Mouse (Mus musculus) hindbrain, embryonic 14.5 days (tissue): Measurements from ENCODE around the gene Ipo13. TPM values are rescaled to one million over a fixed set of nuclear protein-coding genes. Genes with fewer than 3 reads are reported as not detected.

ENCODE experiments used
- ATAC-seq: fragments of 200-750 bp; cut with Nextera tagmentation; 2 replicates; pipeline ENCODE4 v1.8.0; 2017; ENCODE audit warnings: moderate number of reproducible peaks, mild to moderate bottlenecking, moderate TSS enrichment, moderate library complexity; ENCODE audit not compliant: low FRiP score
- DNase-seq: peaks from one replicate; pipeline ENCODE4 v3.0.0-alpha.2; 2015; ENCODE audit warnings: low spot score
- H3K27ac ChIP-seq: fragments of 300-500 bp; sonication (generic); 2 replicates; pipeline ENCODE4 v1.5.1; 2014; ENCODE audit warnings: mild to moderate bottlenecking, moderate library complexity
- H3K27me3 ChIP-seq: fragments of 300-500 bp; sonication (generic); 2 replicates; pipeline ENCODE4 v1.6.1; 2014; ENCODE audit warnings: mild to moderate bottlenecking, low read length, mixed read lengths; ENCODE audit not compliant: control insufficient read depth, insufficient read depth
- H3K36me3 ChIP-seq: fragments of 300-500 bp; sonication (generic); replicated peaks from 2 replicates; pipeline ENCODE4 v1.6.1; 2014; ENCODE audit not compliant: control insufficient read depth, insufficient read depth
- H3K4me1 ChIP-seq: fragments of 300-500 bp; sonication (generic); replicated peaks from 2 replicates; pipeline ENCODE4 v1.6.1; 2014; ENCODE audit warnings: antibody characterized with exemption, low read length, mixed read lengths; ENCODE audit not compliant: control insufficient read depth, insufficient read depth
- H3K4me2 ChIP-seq: fragments of 300-500 bp; sonication (generic); replicated peaks from 2 replicates; pipeline ENCODE4 v1.6.1; 2014; ENCODE audit warnings: mild to moderate bottlenecking, moderate library complexity
- H3K4me3 ChIP-seq: fragments of 300-500 bp; sonication (generic); replicated peaks from 2 replicates; pipeline ENCODE4 v1.5.1; 2014; ENCODE audit warnings: mild to moderate bottlenecking, low read length
- H3K9ac ChIP-seq: fragments of 300-500 bp; sonication (generic); 2 replicates; pipeline ENCODE4 v1.6.1; 2014
- H3K9me3 ChIP-seq: fragments of 300-500 bp; sonication (generic); 2 replicates; pipeline ENCODE4 v1.6.1; 2016; ENCODE audit warnings: low read length; ENCODE audit not compliant: control insufficient read depth
- WGBS: fragments of 180-500 bp; shearing (Covaris S2); extraction: QIAGEN DNeasy Blood & Tissue Kit; methylation state at CpG from one replicate; pipeline ENCODE4 v1.1.7; 2014; 5-methylcytosine and 5-hydroxymethylcytosine counted together
- polyA plus RNA-seq: library from polyadenylated mRNA; unstranded; fragments of >200 nt; fragmentation: Nextera tagmentation; extraction: Ambion mirVana; gene quantifications from 2 replicates; pipeline ENCODE4 v1.2.1, GENCODE M21; 2014

Ipo13 gene
- 55.1 and 56.5 TPM in 2 replicates for polyA plus RNA-seq

DNA sequence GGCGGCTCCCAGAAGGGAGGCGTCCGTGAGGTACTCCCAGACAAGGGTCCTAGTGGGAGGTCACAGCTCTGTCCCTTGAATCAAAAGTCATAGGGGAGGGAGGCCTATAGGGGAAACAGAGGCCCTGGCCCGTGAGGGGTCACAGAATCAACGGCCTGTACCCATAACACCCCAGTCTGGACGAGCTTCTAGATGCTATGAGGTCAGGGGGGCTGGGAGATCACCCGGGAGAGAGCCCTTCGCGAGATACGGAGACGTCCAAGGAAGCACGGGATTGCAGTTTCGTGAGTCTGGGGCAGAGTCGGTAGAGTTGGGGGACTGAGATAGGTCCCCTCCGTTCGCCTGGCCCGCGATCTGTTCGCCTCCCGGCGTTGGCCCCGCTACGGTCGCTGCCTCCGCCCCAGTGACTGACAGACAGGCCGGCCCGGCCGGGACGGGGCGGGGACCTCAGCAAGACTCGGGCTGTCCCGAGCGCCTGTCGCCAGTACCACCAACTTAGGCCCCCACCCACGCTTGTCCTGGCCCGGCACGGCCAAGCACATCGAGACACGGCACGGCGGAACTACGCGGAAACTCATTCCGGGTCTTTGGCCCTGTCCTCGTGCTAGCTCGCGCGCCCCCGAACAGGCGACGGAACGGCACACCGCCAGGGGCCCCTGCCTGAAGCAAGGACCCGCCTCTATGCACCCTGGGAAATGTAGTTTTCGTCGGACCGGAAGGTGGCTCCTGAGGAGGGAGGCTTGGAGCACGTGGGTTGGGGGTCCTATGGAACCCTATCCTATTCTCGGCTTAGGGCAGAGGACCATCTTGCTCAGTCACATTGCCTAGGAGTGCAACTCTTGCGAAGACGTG lies at the start of gene Ipo13:
Gene Ipo13 (minus strand): TSS at position 409 of the 852 bp plus-strand sequence.
- Histone ChIP-seq H3K9me3 (no peaks in the 10 kb centered on the region), H3K4me1 (peaks cover 39% of the 10 kb centered on the region), H3K4me2 (peak within 1 kb of the TSS; percentile 98), H3K4me3 (peak within 1 kb of the TSS; percentile 83), H3K27ac (peak within 1 kb of the TSS; percentile 81), H3K27me3 (no peaks in the 10 kb centered on the region), H3K9ac (peak within 1 kb of the TSS; percentile 75), H3K36me3 (peaks cover 22% of the 10 kb centered on the region)
- WGBS, result under 1% methylated on average over 61 of the region's 61 CpGs
- DNase-seq (peak; percentile 94), ATAC-seq (peak; percentile 95)

DNA sequence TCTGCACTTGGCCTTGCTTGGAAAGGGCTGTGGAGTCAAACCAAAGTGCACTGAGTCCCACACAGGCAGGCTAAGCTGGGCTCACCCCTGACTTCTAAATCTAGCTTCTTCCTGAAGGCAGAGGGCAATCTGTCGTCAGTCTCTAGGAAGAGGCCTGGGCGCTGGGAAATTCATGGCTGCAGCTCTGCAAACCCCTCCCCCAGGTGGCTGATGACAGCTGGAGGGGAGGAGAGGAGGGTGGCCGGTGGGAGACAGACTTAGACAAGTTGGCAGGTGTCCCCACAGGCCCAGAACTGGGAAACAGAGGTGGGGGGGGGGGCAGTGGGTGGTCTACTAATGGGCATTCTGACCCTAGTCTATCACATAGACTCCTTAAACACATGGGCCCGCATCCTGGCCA lies 42.7 kb upstream of the Ipo13 start:
- H3K27me3 ChIP-seq, result no peaks in the 10 kb centered on the region
- ATAC-seq (no peak), DNase-seq (no peak)
- WGBS, result 53% methylated on average over 4 of the region's 4 CpGs
- H3K9me3 ChIP-seq, result no peaks in the 10 kb centered on the region
- H3K9ac ChIP-seq, result no peak overlapping the region
- H3K4me2 ChIP-seq, result no peak overlapping the region
- H3K4me3 ChIP-seq, result no peak overlapping the region
- peaks cover 12% of the 10 kb centered on the region for H3K36me3 ChIP-seq
- H3K4me1 ChIP-seq, result no peaks in the 10 kb centered on the region
- no peak overlapping the region for H3K27ac ChIP-seq

DNA sequence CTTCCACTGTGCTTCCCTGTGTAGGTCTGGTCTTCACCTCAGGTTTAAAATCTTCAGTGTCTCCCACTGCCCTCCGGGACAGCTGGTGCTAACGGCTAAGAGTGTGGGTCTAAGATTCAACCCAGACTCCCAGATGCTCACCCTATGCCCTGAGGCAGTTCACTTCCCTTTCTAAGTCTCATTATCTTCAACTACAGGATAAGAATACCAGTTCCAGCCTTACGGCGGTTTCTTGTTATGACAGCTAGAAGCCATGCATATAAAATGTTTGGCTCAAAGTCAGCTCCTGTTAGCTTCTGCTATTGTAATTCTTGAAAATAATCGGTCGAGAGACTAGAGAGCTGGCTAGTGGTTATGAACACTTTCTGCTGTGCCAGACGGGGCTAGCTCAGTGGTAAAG lies 32.7 kb upstream of the Ipo13 start:
- Histone ChIP-seq H3K4me3 (no peak overlapping the region), H3K27me3 (no peaks in the 10 kb centered on the region), H3K9me3 (no peaks in the 10 kb centered on the region), H3K36me3 (no peaks in the 10 kb centered on the region), H3K9ac (no peak overlapping the region), H3K4me1 (no peaks in the 10 kb centered on the region), H3K27ac (no peak overlapping the region), H3K4me2 (no peak overlapping the region)
- DNase-seq (no peak), ATAC-seq (no peak)
- WGBS, result 77% methylated on average over 7 of the region's 7 CpGs

DNA sequence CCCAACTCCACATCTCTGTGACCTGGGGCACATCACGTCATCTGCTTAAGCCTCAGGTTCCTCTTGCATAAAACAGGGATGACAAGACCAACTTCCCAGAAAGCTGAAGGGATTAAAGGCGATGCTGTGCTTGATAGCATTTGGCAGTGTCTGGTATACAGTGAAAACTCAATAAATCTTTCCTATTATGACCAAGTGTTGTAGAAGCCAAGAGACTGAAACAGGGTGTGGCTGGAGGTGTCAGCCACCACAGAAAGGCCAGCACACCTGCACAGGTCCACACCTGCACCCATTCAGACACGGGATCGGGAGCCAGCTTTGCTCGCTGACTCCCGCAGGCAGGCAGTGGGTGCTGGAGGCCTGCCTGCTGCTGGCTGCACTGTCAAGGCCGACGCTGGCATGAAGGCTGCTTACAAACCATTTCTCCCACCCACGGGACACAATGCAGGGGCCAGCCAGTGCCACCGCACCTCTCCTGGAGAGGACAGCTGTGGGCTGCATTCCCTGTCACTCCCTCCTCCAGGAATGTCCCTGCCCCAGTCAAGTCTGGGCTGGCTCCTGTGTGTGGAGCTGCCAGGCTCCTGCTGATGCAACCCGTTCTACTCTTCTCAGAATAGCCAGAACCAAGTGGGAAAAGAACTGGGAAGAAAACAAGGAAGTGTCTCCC lies 32.0 kb upstream of the Ipo13 start:
- Histone ChIP-seq H3K27ac (no peak overlapping the region), H3K4me1 (no peaks in the 10 kb centered on the region), H3K4me3 (no peak overlapping the region), H3K36me3 (no peaks in the 10 kb centered on the region), H3K9ac (no peak overlapping the region), H3K9me3 (no peaks in the 10 kb centered on the region), H3K4me2 (no peak overlapping the region), H3K27me3 (no peaks in the 10 kb centered on the region)
- WGBS, result 84% methylated on average over 11 of the region's 11 CpGs
- ATAC-seq (no peak), DNase-seq (no peak)

DNA sequence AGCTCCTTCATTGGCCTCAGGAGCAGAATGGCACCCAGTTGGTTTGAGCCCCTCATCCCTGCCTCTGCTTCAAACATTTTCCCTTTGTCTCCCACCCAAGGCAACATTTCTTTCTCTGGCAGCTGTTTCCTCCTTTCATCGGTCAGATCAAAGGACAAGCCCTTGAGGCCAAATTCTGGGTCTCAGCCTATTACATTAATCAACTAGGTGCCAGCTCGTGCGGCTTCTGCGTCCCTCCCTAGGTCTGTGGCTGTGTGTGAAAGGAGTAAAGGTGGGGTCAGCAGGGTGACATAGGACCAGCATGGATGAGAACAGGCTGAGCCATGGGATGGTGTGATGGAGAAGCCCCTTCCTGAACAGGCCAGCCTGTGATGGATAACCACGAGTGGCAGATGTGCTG lies 28.5 kb upstream of the Ipo13 start:
- H3K27ac ChIP-seq, result no peak overlapping the region

DNA sequence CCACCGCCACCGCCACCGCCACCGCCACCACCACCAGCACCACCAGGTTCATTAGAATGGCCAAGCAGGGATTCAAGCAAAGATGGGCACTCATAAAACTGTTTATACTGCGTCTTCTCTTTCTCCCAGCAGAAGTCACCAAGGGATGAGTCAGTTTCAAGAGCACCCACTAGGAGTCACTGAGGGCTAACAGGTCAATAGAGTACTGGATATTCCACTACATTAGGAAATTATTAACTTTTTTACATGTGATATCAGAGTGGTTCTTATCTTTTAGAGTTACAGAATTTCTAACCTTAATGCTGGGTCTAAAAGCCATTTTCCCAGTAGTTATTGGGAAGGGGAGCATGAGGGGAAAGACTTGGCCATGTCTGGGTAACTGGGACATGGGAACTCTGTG lies 22.2 kb upstream of the Ipo13 start:
- H3K4me1 ChIP-seq, result no peaks in the 10 kb centered on the region
- H3K9ac ChIP-seq, result no peak overlapping the region
- H3K27me3 ChIP-seq, result no peaks in the 10 kb centered on the region
- no peak overlapping the region for H3K4me2 ChIP-seq
- peaks cover 8% of the 10 kb centered on the region; the same call in 1 of the 2 replicates for H3K36me3 ChIP-seq
- no peak overlapping the region for H3K4me3 ChIP-seq
- H3K9me3 ChIP-seq, result no peaks in the 10 kb centered on the region
- 99% methylated on average over 5 of the region's 5 CpGs for WGBS
- ATAC-seq, result no peak
- no peak for DNase-seq
- no peak overlapping the region for H3K27ac ChIP-seq

More for the DNA sequence above, 28.5 kb upstream of the Ipo13 start:
- H3K9ac ChIP-seq, result no peak overlapping the region
- no peaks in the 10 kb centered on the region for H3K9me3 ChIP-seq
- ATAC-seq, result no peak
- no peak overlapping the region for H3K4me2 ChIP-seq
- no peaks in the 10 kb centered on the region for H3K36me3 ChIP-seq
- WGBS, result 22% methylated on average over 5 of the region's 5 CpGs
- H3K27me3 ChIP-seq, result no peaks in the 10 kb centered on the region
- no peak overlapping the region for H3K4me3 ChIP-seq
- no peaks in the 10 kb centered on the region for H3K4me1 ChIP-seq
- DNase-seq, result no peak

DNA sequence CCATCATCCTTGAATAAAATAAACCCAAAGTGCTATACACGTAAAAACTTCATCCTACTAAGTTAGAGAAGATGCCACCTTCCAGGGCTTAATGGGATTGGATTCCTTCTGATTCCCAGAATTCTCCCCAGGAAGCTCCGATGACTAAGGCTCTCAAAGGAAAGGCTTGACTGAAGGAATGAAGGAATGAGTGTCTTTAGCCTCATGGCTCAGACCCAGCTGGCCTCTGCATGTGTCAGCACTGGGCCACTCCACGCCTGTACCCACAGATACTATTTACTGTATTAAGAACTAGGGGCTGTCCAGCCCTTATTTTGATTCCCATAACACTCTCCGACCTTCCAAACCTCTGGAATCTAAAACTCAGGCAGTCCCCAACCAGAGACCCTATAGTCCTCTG lies 19.3 kb upstream of the Ipo13 start:
- ATAC-seq (no peak), DNase-seq (no peak)
- no peaks in the 10 kb centered on the region for H3K9me3 ChIP-seq
- H3K9ac ChIP-seq, result no peak overlapping the region
- WGBS, result 94% methylated on average over 4 of the region's 4 CpGs
- H3K4me2 ChIP-seq, result no peak overlapping the region
- peaks cover 8% of the 10 kb centered on the region; the same call in 1 of the 2 replicates for H3K36me3 ChIP-seq
- peaks cover 6% of the 10 kb centered on the region; the same call in 1 of the 2 replicates for H3K4me1 ChIP-seq
- no peak overlapping the region for H3K27ac ChIP-seq
- H3K27me3 ChIP-seq, result peaks cover 21% of the 10 kb centered on the region
- no peak overlapping the region for H3K4me3 ChIP-seq

DNA sequence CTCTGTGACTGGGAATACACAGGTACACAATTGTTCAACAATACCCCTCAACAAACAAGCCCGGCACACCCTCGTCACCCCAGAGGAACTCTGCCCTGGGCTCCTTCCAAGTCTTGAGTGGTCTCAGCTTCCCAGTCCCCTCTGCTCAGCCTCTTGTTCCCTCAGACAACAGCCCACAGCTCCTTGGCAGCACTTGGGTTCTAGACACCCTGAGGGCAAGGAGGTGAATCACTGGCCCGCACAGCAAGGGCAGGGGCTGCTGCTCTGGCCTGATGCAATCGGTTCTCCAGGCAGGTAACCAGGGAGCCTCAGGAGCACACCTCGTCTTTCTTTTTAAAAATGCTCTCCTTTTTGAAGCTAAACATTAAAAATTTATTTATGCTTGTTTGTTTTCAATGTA lies 18.4 kb upstream of the Ipo13 start:
- Histone ChIP-seq H3K27me3 (peaks cover 29% of the 10 kb centered on the region), H3K4me3 (no peak overlapping the region), H3K9me3 (no peaks in the 10 kb centered on the region), H3K9ac (no peak overlapping the region), H3K4me2 (no peak overlapping the region), H3K36me3 (peaks cover 8% of the 10 kb centered on the region; the same call in 1 of the 2 replicates), H3K4me1 (peaks cover 9% of the 10 kb centered on the region; the same call in 1 of the 2 replicates), H3K27ac (no peak overlapping the region)
- WGBS, result 87% methylated on average over 5 of the region's 5 CpGs
- no peak for DNase-seq
- no peak for ATAC-seq

DNA sequence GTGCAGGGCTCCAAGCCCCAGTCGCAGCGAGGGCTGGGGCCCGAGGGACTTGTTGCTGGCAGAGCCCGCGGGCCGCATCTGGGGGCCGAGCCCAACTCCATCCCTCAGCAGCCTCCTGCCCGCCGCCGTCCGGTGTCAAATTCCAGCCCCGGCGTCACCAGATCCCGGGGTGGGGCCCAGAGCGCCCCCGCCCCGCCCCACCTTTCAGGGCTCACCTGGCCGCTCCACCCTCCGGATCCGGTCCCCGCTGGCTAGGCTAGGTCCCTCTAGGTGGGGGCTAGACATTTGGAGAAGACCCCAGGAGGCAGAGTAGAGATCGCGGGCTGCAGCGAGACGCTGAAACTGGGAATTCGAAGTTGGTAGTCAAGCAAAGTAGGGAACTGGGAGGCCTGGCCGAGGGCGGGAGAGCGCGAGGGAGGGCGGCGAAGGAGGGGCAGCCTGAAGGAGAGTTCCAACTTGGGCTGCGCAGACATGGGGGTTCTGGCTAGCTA lies 14.6 kb upstream of the Ipo13 start, which contains the start of gene Artn:
Gene Artn (minus strand): TSS at position 373 of the 491 bp plus-strand sequence.
- Histone ChIP-seq H3K4me1 (peaks cover 16% of the 10 kb centered on the region; the same call in 1 of the 2 replicates), H3K9ac (peak within 1 kb of the TSS; percentile 38; the same call in 1 of the 2 replicates), H3K27ac (no peak within 1 kb of the TSS), H3K9me3 (no peaks in the 10 kb centered on the region), H3K4me3 (peak within 1 kb of the TSS; percentile 13), H3K36me3 (peaks cover 3% of the 10 kb centered on the region; the same call in 1 of the 2 replicates), H3K4me2 (peak within 1 kb of the TSS; percentile 51), H3K27me3 (peaks cover 58% of the 10 kb centered on the region)
- under 1% methylated on average over 33 of the region's 33 CpGs for WGBS
- no peak for ATAC-seq
- DNase-seq, result no peak
